Mouse (Mus musculus) adrenal gland, adult 8-10 months (tissue): ENCODE results near the gene Cela3a. TPM values are rescaled to one million over a fixed set of nuclear protein-coding genes. Genes with fewer than 3 reads are reported as not detected.
"Not testable (repeated sequence)": the region's sequence is repeated elsewhere in the genome, so short reads cannot be mapped to it uniquely, and the experiment has no call there.

Experiments used
- DNase-seq: peaks from one replicate; pipeline ENCODE4 v3.0.0; 2022
- total RNA-seq, 4 experiments: library from RNA; stranded (reverse); gene quantifications; 2 replicates each; pipeline ENCODE4 v1.2.4; 2022

The Cela3a gene
- not detected for total RNA-seq

DNA sequence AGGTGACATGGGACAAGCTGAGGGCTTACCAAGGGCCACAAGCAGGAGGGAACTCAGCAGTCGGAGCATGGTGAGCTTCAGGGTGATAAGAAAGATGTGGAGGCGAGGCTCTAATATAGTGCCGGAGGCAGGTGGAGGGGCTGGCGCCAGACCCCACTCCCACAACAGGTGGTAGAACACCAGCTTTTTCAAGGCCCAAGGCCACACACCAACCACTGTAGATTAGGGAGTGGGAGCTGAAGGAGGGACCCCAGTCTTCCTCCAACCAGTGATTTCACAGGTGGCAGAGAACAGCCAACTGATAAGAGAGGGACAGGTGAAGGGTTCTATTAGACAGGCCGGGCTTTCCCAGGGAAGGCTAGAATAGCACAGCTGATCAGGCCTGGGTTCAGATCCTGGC, at the start of gene Cela3a:
Gene Cela3a, minus strand, starts transcription at position 101 of the 400 bp plus-strand sequence.
- DNase-seq, result no peak

DNA sequence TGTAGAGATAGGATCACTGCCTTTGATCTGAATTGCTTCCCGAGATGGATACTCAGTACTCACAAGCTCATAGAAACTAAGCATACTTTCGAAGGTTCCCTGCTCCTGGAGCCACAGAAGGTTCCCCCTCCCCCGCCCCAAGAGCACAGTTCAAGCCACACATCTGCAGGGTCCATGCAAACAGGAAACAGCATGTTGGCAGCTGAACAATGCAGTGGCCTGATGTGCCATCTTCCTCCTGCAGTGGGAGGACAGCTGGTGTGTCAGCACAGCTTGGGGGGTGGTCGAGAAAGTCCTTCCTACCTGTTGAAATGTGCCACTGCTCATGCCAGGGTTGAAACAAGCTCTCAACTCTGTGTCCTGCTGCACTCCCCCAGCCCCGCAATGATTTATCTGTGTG, 49.3 kb upstream of the Cela3a start:
- no peak for DNase-seq

GRCm38 (mm10) chr4:137458310-137458709, 48.7 kb upstream of the Cela3a start:
- DNase-seq, result no peak

GRCm38 (mm10) chr4:137457292-137457691, 47.7 kb upstream of the Cela3a start:
- no peak for DNase-seq

DNA sequence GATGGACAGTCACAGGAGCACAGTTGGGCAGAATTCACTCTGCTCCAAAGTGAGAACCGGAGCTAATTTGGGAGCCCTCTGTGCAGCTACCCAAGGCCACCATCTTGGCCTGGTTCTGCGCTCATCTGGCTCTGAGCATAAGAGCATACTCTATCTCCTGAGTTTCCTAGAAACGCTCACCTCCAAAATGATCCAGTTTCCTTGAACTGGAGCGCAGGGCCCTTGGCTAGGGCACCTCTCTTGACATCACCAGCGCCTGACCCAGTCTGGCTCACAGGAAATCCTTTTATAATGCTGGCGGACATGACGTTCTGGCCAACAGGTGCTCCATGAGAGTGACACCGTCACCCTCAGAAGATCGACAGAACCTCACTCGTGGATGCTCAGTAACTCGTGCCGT, 47.0 kb upstream of the Cela3a start:
- DNase-seq, result no peak

DNA sequence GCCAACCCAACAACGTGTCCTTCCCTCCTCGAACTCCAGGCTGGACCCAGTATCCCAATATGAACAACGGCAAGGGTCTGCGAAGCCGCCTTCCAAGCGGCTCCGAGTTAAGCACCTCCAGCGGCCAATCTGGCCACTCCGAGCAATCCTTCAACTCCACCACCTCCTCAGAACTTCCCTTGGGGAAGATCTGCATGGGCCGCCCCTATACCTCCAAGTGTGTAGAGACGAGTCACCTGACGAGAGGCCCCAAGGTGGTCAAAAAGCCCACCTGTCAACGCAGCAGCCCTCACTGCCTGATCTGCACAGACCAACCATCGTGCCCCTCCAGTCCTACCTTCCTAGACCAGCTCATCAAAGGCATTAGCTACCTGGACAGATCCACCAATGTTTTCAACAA, 45.0 kb upstream of the Cela3a start:
- DNase-seq, result no peak

GRCm38 (mm10) chr4:137453234-137453767, 43.7 kb upstream of the Cela3a start, which contains the start of gene 1700013G24Rik:
1700013G24Rik (plus strand) TSS chr4:137453284.
- DNase-seq, result no peak

- no peak for DNase-seq
Observed at GRCm38 (mm10) chr4:137452190-137452589, 42.6 kb upstream of the Cela3a start.

GRCm38 (mm10) chr4:137449715-137450114, 40.1 kb upstream of the Cela3a start:
- DNase-seq, result no peak

GRCm38 (mm10) chr4:137449132-137449531, 39.5 kb upstream of the Cela3a start:
- DNase-seq, result no peak

- DNase-seq, result no peak
Observed at GRCm38 (mm10) chr4:137448641-137449040, 39.0 kb upstream of the Cela3a start.

DNA sequence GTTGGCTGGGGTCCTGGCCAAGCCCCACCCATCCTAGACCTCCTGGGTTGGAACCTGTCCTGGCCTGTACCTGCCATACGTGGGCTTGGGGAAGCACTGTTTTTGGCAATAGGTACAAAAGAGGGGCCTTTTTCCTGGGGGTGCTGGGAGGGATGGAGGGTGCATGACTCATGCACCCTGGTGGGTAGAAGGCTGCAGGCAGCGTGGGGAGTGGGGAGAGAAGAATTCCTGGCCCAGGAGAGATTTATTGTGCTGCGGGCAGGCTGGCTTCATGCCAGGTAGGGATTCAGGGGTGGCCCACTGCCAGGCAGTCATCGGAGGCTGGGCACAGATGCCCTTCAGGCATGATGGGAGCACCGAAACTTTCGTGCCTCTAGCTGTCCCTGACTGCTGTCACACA, 38.6 kb upstream of the Cela3a start:
- peak; percentile 64 for DNase-seq

- DNase-seq, result no peak
Observed at GRCm38 (mm10) chr4:137447363-137448196, 38.0 kb upstream of the Cela3a start.

DNA sequence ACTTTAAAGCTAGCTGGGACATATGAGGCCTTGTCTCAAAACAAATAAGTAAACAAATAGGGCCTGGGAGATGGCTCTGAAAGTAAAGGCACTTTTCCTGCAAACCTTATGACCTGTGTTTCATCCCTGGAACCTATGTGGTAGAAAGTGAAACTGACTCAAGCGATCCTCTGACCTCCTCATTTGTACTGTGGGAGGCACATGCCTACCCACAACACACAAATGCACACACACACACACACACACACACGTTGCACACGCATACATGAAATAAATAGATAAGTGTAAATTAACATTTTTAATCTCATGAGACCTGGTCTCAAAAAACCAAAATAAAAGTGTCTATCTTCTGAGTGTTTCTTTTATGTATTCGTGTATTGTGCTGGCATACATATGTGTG, 36.3 kb upstream of the Cela3a start:
- DNase-seq, result no peak

- DNase-seq, result peak; percentile 49
Observed at GRCm38 (mm10) chr4:137443625-137444024, 34.0 kb upstream of the Cela3a start.

GRCm38 (mm10) chr4:137441332-137441731, 31.7 kb upstream of the Cela3a start:
- DNase-seq, result no peak

GRCm38 (mm10) chr4:137438842-137439241, 29.3 kb upstream of the Cela3a start:
- DNase-seq, result no peak

DNA sequence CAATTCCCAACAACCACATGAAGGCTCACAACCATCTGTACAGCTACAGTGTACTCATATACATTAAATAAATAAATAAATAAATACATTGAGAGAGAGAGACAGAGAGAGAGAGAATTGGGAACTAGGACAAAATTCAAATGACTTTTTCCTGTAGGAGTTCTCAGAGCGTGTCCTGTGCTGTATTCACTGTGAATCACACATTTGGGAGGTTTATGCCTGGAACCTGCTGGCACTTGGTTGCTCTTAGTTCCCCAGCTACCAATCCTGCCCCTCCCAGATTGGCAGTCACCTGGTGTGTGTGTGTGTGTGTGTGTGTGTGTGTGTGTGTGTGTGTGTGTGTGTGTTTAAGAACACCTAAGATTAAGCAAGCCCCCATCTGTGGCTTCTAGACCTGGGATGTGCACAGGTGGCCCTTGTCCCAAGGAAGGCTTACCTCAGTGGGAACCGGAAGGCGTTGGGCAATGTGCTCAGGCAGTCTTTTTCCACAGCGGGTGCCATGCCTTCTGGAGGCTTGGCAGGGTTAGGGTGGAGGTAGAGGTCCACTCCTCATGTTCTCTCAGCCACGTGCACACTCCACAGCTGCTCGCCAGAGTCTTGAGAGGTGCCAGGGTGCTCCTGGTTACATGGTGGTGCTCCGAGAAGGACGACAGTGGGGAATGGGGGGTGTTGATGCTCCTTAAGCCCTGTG, 27.5 kb upstream of the Cela3a start:
- DNase-seq, result no peak

- DNase-seq, result not testable (repeated sequence)
Observed at GRCm38 (mm10) chr4:137432700-137433550, 23.3 kb upstream of the Cela3a start.

DNA sequence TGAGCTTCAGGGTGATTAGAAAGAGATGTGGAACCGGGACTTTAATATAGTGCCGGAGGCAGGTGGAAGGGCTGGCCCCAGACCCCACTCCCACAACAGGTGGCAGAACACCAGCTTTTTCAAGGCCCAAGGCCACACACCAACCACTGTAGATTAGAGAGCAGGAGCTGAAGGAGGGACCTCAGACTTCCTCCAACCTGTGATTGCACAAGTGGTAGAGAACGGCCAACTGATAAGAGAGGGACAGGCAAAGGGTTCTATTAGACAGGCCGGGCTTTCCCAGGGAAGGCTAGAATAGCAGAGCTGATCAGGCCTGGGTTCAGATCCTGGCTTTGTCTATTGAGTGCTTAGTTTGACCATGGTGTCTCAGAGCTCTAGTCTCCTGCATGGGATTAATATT, 20.9 kb upstream of the Cela3a start, which contains the start of gene Cela3b:
Gene Cela3b, minus strand, starts transcription at position 39 of the 400 bp plus-strand sequence.
- no peak for DNase-seq

GRCm38 (mm10) chr4:137417712-137418564, 8.3 kb upstream of the Cela3a start:
- no peak for DNase-seq
